Mouse (Mus musculus): ENCODE data around the gene AU022252. TPM values are rescaled to one million over a fixed set of nuclear protein-coding genes. Genes with fewer than 3 reads are reported as not detected.
A peak's percentile ranks its signal among the peaks of the same experiment; 100 is the strongest.

Gene AU022252
- total RNA-seq, 2 experiments from 2014 or later: 17.8 to 20.7 TPM

DNA sequence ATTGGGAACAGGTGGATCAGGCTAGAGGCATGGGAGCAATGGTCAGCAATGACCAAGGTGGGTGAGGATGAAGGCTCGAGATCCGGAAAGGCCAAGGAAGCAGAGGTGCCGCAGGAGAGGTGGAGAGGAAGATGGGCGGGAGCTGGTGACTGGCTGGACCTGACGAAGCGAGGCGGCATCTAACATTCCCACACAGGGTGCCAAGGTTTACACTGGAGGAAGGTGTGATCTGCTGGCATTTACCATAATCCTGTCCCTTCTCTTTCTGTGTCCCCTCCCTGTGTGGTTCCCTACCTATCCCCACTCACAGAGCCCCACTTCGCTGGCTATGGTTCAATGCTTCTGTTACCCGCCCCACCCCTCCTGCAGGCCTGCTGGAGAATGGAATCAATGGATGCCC is 13.4 kb upstream of the AU022252 start:
- DNase-seq: no peak
- intact Hi-C loops (cut with DNase I; ENCODE audit: low total_unique reads): loop anchor here (10.0 kb wide), 3 partner anchors 289 to 1129 kb away; partner anchors contain the start of genes Foxj3 and Frg2f1

DNA sequence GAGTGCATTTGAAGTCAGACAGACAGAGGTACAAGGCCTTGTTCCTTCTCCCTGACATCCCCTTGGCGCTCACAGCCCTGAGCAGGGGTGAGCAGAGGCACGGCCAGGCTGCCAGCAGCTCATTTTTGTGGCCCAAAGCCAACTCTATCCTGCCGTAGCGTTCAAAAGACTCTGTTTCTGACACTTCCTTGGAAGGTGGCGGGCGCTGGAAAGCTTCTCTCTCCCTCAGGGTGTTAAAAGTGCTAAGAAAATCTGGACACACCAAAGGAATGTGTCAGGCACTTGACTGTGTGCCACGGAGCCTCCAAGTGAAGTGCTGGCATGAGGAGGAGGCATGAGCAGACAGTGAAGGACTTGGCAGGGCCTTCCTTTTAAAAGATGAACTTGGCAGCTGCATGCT is 13.0 kb upstream of the AU022252 start:
- intact Hi-C loops (cut with DNase I; ENCODE audit: low total_unique reads): loop anchor here (10.0 kb wide), 3 partner anchors 289 to 1129 kb away; partner anchors contain the start of genes Foxj3 and Frg2f1
- no peak for DNase-seq

DNA sequence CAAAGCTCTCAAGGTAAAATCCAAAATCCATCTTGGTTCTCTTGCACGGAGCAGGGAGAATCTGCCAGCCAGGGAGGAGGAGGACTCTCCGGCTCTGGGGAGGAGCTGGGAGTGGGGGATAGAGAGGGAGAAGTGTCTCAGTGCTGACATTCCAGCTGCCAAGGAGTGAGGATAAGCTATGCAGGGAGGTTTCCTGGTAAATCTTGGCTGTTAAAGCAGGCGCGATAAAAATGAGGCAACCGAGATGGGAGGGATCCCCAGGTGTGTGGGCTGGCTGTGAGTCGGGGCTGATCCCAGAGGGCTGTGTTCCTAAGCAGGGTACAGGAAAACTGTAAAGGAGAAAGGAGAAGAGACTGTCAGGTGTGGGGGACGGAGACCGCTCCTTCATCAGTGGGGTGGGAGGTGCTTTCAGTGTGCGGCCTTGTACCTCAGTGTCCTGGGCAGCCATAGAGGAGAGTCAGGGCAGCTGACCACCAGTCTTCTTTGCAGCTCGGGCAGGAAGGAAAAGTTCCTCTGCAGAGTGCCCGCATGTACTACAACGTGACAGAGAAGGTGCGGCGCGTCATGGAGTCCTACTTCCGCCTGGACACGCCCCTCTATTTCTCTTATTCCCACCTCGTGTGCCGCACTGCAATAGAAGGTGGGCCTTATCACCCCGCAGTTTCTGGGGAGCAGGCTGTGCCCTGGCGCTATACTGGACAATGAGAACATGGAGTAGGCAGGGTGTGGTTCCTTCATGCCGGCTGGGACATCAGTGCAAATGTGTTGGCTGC is 12.1 kb upstream of the AU022252 start:
- intact Hi-C loops (cut with DNase I; ENCODE audit: low total_unique reads): loop anchor here (5.0 to 10.0 kb wide), 5 partner anchors 53 to 1130 kb away; partner anchors contain the start of genes Foxj3 and Frg2f1
- DNase-seq: no peak

DNA sequence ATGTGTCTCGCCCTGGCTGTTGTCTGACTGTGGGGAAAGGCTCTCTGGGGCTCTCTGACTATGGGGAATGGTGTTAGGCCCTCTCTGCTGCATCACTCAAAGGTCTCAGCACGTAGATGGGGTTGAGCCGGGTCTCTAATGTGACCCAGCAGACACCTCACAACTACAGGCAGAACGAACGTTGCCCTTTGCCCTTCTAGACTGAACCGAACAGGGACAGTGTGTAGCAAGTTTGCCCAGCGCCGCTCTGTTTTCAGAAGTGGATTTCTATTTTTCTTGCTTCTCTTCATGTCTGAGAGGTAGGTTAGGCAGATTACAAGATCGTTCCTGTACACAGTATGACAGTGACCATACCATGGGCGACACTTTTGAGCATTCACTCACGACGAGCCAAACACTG is 10.1 kb upstream of the AU022252 start:
- DNase-seq: no peak
- intact Hi-C loops (cut with DNase I; ENCODE audit: low total_unique reads): loop anchor here (5.0 to 10.0 kb wide), 5 partner anchors 55 to 1132 kb away; partner anchors contain the start of genes Foxj3 and Frg2f1

DNA sequence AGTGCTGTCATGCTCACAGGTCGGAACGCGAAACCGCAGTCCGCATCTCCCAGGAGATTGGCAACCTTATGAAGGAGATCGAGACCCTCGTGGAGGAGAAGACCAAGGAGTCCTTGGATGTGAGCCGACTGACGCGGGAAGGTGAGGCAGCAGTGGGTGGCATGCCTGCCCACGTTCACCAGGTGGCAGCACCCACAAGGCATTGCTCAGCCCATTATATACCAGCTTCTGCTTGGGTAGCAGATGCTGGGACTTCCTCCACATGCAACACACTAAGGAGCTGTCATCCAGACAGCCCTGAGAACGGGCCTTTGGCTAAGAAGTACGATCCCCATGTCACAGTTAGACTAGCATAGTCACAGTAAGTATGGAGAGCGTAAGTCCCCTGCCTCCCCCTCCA is 9.2 kb upstream of the AU022252 start:
- DNase-seq: no peak
- intact Hi-C loops (cut with DNase I; ENCODE audit: low total_unique reads): loop anchor here (5.0 to 10.0 kb wide), 5 partner anchors 56 to 1133 kb away; partner anchors contain the start of genes Foxj3 and Frg2f1

DNA sequence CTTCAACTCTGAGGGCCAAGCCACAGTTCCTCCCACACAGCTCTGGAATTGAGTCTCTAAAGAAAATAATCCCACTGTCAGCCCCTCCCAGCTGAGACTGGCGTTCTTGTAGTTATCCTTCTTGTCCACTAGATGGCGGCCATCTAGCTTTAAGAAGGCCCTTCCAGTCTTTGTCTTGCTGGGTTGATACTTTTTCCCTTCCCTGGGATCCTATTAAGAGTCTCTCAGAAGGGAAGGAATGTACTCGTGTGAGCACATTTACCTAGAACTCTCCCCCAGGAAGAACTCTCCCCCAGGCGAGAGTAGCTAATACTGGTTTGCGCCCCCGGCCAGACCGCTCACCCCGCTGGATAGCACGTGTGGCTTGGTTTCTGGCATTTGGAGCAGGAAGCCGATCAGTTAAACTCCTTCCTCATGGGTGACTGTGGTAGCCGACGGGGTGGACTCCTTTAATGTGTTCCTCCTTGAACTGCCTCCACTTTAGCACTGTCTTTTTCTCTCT is 6.7 kb upstream of the AU022252 start:
- intact Hi-C loops (cut with DNase I; ENCODE audit: low total_unique reads): no loop called here
- no peak for DNase-seq

DNA sequence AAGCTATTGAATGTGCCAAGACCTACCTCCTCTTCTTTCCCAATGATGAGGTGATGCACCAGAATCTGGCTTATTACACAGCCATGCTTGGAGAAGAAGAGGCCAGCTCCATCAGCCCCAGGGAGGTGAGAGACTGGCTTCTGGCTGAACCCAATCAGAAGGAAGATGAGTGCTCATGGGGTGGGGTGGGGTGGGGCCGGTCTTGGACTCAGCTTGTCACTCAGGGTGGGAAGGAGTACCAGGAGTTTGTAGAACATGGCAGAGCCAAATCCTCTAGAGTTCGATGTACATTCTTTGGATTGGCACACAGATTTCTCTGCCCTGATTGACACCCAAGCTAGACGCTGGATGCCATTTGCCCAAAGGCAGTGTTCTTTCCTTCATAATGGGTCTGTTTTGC is 6.1 kb upstream of the AU022252 start:
- intact Hi-C loops (cut with DNase I; ENCODE audit: low total_unique reads): no loop called here
- DNase-seq: no peak

DNA sequence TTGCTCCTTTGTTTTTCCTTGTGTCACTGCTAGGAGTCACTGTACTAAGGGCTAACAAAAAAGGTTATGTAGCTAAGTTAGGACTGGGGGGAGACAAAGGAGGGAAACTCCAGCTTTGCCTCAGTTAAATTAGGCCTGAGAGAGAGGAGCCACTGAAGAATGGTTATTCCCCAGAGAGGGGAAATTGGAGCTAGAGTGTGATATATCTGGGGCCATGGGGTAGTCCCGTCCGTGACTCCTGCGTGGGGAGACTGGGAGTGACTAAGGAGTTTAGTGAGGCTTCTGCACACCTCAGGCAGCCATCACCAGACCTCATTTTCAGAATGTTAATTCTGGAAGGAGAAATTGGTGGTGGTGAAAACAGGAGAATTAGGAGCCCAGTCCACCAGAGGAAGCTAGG is 1.8 kb upstream of the AU022252 start:
- intact Hi-C loops (cut with DNase I; ENCODE audit: low total_unique reads): no loop called here
- no peak for DNase-seq

DNA sequence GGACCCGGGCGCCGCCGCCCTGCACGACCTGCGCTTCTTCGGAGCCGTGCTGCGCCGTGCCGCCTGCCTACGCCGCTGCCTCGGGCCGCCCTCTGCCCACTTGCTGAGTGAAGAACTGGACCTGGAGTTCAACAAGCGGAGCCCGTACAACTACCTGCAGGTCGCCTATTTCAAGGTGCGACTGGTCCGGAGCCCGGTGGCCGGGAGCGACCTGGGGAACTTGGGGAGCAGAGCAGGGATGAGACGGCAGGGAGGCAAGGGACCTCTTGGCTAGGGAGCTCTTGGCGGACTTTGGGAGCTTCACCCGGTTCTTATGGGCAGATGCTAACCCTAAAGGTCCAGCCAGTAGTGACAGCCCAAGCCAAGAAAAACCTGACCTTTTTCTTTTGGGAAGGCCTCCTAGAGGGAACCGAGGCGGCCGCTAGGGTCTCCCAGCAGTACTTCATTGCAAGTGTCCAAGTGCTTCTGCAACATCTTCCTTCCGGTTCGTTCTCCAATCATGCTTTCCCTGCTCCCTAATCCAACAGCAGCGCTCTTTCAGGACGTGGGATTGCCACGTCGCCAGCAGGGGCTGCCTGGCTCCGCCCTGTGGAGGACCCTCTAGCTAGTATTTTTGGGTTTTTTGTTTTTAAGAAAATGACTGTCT is 867 bp upstream of the AU022252 start:
- peak; percentile 49 for DNase-seq

DNA sequence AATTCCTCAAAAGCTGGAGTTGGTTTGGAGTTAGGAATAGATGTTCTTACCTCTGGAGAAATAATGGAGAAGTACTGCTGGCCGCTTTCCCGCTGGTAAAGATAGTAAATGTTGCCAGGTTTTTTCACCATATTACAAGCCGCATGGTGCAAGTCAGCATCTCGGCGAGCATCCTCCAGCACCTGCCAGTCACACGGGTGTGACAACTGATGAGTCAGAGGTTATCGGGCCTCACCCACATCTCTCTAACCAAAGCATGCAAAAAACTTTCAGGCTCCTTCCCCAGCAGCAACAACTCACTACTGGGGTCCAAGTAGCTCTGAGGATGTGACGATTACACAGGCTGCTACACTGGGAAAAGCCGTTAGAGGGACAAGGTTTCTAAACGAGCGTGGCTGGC is 5.8 kb downstream of the AU022252 start:
- intact Hi-C loops (cut with DNase I; ENCODE audit: low total_unique reads): no loop called here
- no peak for DNase-seq

More for the DNA sequence above, 867 bp upstream of the AU022252 start:
- intact Hi-C loops (cut with DNase I; ENCODE audit: low total_unique reads): no loop called here

DNA sequence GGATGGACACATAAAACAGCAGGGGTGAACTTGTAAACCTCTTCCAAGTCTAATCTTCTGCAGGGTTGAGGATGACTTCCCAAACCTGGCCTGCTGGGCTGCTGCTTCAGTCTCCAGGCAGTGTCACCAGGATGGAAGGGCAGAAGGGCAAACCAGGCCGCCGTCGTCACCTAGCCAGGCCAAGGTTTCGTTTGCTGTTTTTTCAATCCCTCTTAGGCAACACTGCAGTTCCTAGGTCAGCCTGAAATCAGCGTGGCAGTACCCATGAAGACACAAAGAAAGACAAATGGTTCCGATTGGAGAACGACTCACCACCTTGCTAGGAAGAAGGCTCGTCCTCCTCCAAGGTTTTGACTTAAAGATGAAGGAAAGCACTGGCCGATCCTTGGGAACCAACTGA is 6.8 kb downstream of the AU022252 start:
- intact Hi-C loops (cut with DNase I; ENCODE audit: low total_unique reads): no loop called here
- DNase-seq: no peak

DNA sequence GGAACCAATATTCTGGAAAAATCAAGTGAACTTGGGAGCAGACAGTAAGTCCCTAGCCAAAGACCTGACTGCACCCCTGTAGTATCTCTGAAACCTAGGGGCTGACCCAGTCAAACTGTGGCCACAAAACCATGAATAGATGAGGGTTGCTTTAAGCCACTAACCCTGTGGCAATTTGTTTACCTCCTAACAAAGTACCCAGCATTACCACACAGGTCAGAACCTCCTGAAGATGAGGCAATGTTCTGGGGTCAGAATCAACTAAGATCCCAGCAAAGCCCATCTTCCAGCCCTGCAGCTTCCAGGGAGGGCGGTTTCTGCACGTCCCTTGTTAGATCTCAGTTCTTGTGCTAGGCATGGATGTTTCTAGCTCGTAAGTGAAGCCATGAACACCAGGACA is 8.0 kb downstream of the AU022252 start:
- no peak for DNase-seq
- intact Hi-C loops (cut with DNase I; ENCODE audit: low total_unique reads): no loop called here

DNA sequence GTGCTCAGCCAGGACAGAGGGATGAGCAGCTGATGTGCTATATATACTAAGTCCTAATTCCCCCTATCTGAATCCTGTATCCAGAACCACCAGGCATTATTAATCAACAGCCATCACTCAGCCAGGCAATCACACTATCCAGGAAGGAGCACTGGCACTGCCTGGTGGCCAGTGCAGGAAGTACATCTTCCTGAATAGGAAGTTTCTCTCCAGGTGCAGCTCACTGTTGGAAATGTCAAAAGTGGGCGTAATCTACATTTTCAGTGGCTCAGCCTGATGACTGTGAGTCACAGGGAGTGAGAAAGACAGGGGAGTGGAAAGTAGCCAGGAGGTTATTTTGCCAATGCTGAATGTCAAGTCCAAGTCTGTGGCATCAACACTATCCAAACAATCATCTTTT is 8.8 kb downstream of the AU022252 start:
- intact Hi-C loops (cut with DNase I; ENCODE audit: low total_unique reads): no loop called here
- no peak for DNase-seq

DNA sequence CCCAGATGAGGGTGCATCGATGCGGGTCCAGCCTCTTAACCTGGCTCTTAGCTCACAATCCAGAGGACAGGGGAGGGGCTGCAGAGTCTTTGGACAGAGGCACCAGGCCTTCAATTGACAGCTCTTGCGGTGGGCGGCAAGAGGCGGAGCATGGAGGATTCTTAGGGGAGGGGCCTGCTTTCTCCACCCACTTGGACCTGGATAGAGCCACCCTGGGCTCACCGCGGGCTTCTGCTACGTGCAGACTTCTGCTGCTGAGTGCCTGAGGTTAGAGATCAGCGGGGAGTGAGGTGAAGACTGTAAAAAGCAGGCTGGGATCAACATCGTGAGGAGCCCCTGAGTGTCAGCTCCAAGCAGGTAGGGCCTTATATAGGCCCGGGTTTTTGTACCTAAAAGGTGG is 14.3 kb downstream of the AU022252 start, which contains the start of gene Tmem269:
Tmem269 (minus strand) TSS at position 49 of the 400 bp plus-strand sequence.
- intact Hi-C loops (cut with DNase I; ENCODE audit: low total_unique reads): no loop called here
- DNase-seq: no peak

DNA sequence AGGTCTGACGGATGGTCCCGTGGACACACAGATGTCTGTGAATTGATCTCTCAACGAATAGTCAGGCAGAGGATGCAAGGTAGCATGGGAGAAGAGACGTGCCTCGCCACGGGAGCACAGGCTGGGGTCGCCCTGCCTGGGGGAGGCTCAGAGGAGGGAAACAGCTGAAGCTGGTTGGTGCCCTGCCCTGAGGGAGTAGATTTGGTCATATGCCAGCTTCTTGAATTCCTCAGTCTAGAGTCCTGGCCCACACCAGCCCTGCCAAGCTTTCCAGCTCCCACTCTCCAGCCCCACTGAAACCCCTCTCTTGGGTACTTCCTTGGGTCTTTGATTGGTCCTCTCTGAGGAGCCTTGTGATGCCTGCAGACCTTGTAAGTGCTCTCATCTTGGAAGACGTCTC is 15.8 kb downstream of the AU022252 start:
- no peak for DNase-seq
- intact Hi-C loops (cut with DNase I; ENCODE audit: low total_unique reads): no loop called here

DNA sequence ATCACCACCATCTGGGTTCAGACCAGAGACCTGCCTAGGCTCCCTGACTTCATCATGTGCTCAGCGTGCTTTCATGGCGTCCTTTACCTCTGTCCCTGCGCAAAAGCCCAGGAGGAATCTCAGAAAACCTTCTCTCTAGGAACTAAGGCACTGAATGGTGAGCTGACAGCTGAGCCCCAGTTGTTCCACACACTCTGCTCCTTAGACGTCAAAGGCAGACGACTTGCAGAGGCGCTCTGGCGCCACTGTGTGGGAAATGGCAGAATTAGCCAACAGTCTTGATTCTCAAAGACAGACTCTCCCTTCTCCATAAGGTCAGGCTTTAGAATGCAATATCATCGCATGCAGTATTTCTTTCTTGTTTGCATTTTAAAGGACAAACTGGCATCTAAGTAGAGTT is 27.8 kb downstream of the AU022252 start:
- intact Hi-C loops (cut with DNase I; ENCODE audit: low total_unique reads): loop anchor here (5.0 to 10.0 kb wide), 2 partner anchors 37 to 200 kb away; no protein-coding TSS in a partner anchor
- DNase-seq: peak; percentile 54

DNA sequence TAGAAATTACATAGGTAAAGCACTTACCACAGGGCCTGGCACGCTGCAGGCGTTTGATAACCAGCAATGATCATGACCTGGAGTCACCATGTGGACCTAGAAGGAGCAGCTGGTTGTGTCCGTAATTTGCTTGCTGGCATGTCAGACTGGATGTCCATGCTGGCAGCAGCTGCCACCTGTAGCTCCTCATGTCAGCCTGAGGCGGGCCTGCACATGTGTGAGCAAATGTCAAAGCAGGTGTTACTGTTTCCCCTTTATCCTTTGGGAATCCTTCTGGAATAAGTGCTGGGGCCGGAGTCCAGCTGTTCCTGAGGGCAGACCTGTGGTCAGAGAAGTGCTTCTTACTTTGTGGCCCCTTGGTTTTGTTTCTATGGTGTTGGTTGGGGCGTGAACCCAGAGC is 34.4 kb downstream of the AU022252 start:
- no peak for DNase-seq

DNA sequence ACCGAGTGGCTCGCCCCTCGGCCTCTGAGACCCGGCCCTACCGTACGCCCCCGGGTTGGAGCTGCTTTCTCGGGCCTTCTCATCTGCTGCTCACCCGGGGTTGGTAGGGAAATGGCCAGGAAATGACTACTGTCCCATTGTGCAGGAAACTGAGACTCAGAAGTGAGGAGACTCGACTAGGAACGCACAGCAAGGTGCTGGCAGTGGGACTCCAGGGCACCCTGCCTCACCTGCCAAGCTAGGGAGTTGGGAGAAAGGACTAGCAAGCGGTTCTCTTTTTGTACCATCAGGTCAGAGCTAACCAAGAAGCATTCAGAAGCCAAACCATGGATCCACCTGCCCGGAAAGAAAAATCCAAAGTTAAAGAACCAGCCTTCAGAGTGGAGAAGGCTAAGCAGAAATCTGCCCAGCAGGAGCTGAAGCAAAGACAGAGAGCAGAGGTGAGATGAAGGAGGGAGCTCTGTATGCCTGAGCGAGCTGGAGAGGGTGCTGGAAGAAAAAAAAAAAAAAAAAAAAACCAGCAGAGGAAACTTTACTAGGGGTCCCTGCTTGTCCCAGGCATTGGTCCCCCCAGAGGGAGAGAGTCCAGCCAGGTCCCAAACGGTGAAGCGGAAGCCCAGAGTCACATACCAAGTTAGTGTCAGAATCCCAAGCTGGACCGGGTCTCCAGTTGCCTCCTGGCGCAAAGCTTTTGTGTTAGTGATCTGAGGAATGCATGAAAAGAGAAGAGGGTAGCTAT is 36.8 kb downstream of the AU022252 start:
- intact Hi-C loops (cut with DNase I; ENCODE audit: low total_unique reads): no loop called here
- no peak for DNase-seq

More for the DNA sequence above, 34.4 kb downstream of the AU022252 start:
- intact Hi-C loops (cut with DNase I; ENCODE audit: low total_unique reads): no loop called here

DNA sequence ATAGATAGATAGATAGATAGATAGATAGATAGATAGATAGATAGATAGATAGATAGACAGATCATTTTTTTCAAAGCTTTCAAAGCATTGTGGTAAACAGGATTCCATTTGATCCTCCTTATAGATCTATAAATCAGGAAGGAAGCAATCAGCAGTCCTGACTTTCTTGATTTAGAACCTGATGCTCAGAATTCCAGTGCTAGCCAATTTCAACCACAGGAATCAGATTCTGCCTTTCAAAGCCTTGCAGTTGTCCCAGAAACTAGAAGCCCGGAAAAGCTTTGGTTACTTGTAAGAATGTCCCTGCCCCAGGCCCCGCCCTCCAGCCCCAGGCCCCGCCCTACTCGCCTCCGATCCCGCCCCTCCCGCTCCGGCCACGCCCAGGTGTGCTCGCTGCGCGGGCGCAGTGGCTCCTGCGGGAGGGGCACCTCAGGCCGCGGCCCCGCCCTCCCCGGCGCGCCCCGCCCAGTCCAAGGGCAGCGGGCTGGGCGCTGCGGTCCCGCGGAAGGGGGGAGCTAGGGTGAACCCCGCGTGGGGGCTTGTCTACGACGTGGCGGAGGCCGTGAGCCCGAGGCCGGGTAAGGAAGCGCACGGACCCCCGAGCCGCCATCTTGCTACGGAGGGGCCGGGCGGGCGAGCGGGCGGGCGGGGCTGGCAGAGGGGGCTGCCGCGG is 37.5 kb downstream of the AU022252 start, which contains the start of gene Svbp:
Svbp (plus strand) TSS at position 398 of the 673 bp plus-strand sequence.
- peak; percentile 92 for DNase-seq
- intact Hi-C loops (cut with DNase I; ENCODE audit: low total_unique reads): no loop called here
